Mouse (Mus musculus) heart, adult 2 months (tissue): Measurements from ENCODE around the gene Cdc42se2.

Source experiments
- CTCF ChIP-seq: fragments of 200-600 bp; IDR thresholded peaks from 2 replicates; pipeline ENCODE4 v1.8.1; 2022; ENCODE audit warnings: antibody characterized with exemption, mild to moderate bottlenecking, moderate library complexity
- POLR2A ChIP-seq: fragments of 200-500 bp; IDR thresholded peaks from 2 replicates; pipeline ENCODE4 v1.6.1; 2011; ENCODE audit warnings: mild to moderate bottlenecking, low read depth, low read length, control low read depth; ENCODE audit not compliant: insufficient read depth

- no peak for TF ChIP-seq POLR2A
- TF ChIP-seq CTCF: no peak
These were observed 65.4 kb downstream of the Cdc42se2 start for GRCm38 (mm10) chr11:54722057-54722456.
